Mouse (Mus musculus) heart, postnatal 0 days (tissue): ENCODE data around the gene Lrp2.

Experiments
- CTCF ChIP-seq: IDR thresholded peaks from 2 replicates; pipeline ENCODE4 v1.5.1; 2016; ENCODE audit warnings: antibody characterized with exemption, control low read depth, low read depth
- EP300 ChIP-seq: IDR thresholded peaks from 2 replicates; pipeline ENCODE4 v1.6.1; 2016; ENCODE audit warnings: antibody characterized with exemption, low read depth

DNA sequence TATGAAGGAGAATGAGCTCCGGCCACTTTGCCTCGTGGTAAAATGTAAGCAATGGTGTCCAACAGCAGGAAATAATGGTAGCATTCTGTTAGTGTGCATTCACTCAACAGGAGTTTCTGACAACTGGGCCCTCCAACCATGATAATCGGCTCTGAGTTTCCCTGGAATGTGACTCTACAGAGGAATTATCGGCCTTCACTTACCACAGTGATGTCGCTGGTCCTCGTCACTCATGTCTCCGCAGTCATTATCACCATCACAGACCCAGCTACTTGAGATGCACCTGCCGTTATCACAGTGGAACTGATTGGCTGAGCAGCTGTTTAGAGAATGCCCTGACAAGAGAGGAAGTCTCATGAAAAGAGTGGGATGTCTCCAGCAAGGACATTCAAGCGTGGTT lies 110.7 kb downstream of the Lrp2 start:
- TF ChIP-seq CTCF: no peak
- no peak for TF ChIP-seq EP300
